ENCODE assay signal across 21 mouse cellular contexts in genomic region chr7:58400594-58400993, GRCm38 (mm10).
DNase-seq lines count a peak whose midpoint lies in the region; ATAC-seq and TF ChIP-seq lines count a peak whose summit lies in the region.
"Had no signal": no experiment of that assay in that cellular context is flagged by ENCODE, and none has a peak within 500 bp of the region (broad histone marks: within the 10 kb centered on the region; RNA-seq: fewer than 3 reads in every experiment).

No protein-coding gene starts in this region.

- H3K4me1 ChIP-seq in liver, embryonic 11.5 days (replicated peaks; ENCODE audit: control insufficient read depth, insufficient read depth, low read length), result peaks cover 5% of the 10 kb centered on the region; the same call in 1 of the 2 replicates
- H3K4me1 ChIP-seq in liver, postnatal 0 days (ENCODE audit: insufficient read depth), result 0 out of 2 replicates have a peak, but pooled peaks cover 7% of the 10 kb centered on the region
- H3K4me1 ChIP-seq in forebrain, postnatal 0 days (ENCODE audit: insufficient read depth), result peaks cover 8% of the 10 kb centered on the region

- no peak for TF ChIP-seq CTCF in liver, postnatal 0 days (IDR thresholded peaks at IDR 0.05; ENCODE audit: low read depth)
- no peak for TF ChIP-seq CTCF in forebrain, postnatal 0 days (IDR thresholded peaks at IDR 0.05; ENCODE audit: low read depth)

- no peak overlapping the region for H3K4me2 ChIP-seq in liver, embryonic 11.5 days
- no peak overlapping the region for H3K4me2 ChIP-seq in liver, postnatal 0 days (ENCODE audit: low read depth, low read length)
- no peak overlapping the region for H3K4me2 ChIP-seq in forebrain, postnatal 0 days (ENCODE audit: low read depth)

- H3K27me3 ChIP-seq in liver, embryonic 11.5 days (replicated peaks; ENCODE audit: control insufficient read depth, insufficient read depth, low read length), result no peaks in the 10 kb centered on the region
- H3K27me3 ChIP-seq in liver, postnatal 0 days (ENCODE audit: insufficient read depth, low read length), result no peaks in the 10 kb centered on the region
- no peaks in the 10 kb centered on the region for H3K27me3 ChIP-seq in forebrain, postnatal 0 days (ENCODE audit: insufficient read depth, low read length)
- H3K27me3 ChIP-seq: CH12.LX; embryonic facial prominence, embryonic 15.5 days; heart, embryonic 15.5 days had no signal

- no peaks in the 10 kb centered on the region for H3K9me3 ChIP-seq in liver, embryonic 11.5 days (ENCODE audit: control insufficient read depth, low read length)
- H3K9me3 ChIP-seq in liver, postnatal 0 days (ENCODE audit: low read length), result no peaks in the 10 kb centered on the region
- no peaks in the 10 kb centered on the region for H3K9me3 ChIP-seq in forebrain, postnatal 0 days (ENCODE audit: low read length)
- H3K9me3 ChIP-seq: embryonic facial prominence, embryonic 15.5 days; forebrain, embryonic 10.5 days; heart, embryonic 15.5 days; hindbrain, embryonic 10.5 days had no signal

- ATAC-seq in liver, embryonic 11.5 days (replicated peaks; ENCODE audit: low FRiP score), result peak; percentile 32; the same call in 1 of the 2 replicates
- no peak for ATAC-seq in liver, postnatal 0 days
- ATAC-seq in forebrain, postnatal 0 days, result no peak
- ATAC-seq: forebrain, embryonic 14.5 days; intestine, embryonic 16.5 days had no signal

- peak; percentile 37 for DNase-seq in c-Kit-positive CD71-positive TER-119-negative erythroid progenitor cells, embryonic 14.5 days (ENCODE audit: low read depth)
- DNase-seq in liver, embryonic 11.5 days (ENCODE audit: low spot score), result no peak
- DNase-seq in liver, postnatal 0 days, result no peak
- DNase-seq in forebrain, postnatal 0 days, result no peak
- DNase-seq in lung, postnatal 4 days, result no peak
- DNase-seq in frontal cortex, postnatal 14 days (ENCODE audit: low spot score in 2 of 2), result no peak
- no peak for DNase-seq in cerebellum, adult 9-11 months
- DNase-seq: adrenal gland, adult 8-10 months; adrenal gland, postnatal 36 days; cerebellum, adult 11-12 months; cerebellum, postnatal 10 days; gastrocnemius, postnatal 10 days; heart, adult 18-20 months had no signal

- H3K4me3 ChIP-seq in liver, embryonic 11.5 days (ENCODE audit: low read depth, low read length), result no peak overlapping the region
- H3K4me3 ChIP-seq in liver, postnatal 0 days (ENCODE audit: low read depth, low read length), result no peak overlapping the region
- H3K4me3 ChIP-seq in forebrain, postnatal 0 days (ENCODE audit: low read depth, low read length), result no peak overlapping the region
- H3K4me3 ChIP-seq: erythroblast, embryonic 14.5 days had no signal

- H3K27ac ChIP-seq in liver, embryonic 11.5 days (ENCODE audit: low read depth, low read length), result no peak overlapping the region
- no peak overlapping the region for H3K27ac ChIP-seq in liver, postnatal 0 days (ENCODE audit: low read depth)
- no peak overlapping the region for H3K27ac ChIP-seq in forebrain, postnatal 0 days (ENCODE audit: low read depth, low read length)
- H3K27ac ChIP-seq: embryonic facial prominence, embryonic 15.5 days; forebrain, embryonic 10.5 days; heart, embryonic 15.5 days; hindbrain, embryonic 10.5 days had no signal

- H3K36me3 ChIP-seq in liver, embryonic 11.5 days (ENCODE audit: control insufficient read depth, insufficient read depth, low read length), result no peaks in the 10 kb centered on the region
- H3K36me3 ChIP-seq in liver, postnatal 0 days (replicated peaks; ENCODE audit: insufficient read depth, low read length), result no peaks in the 10 kb centered on the region
- no peaks in the 10 kb centered on the region for H3K36me3 ChIP-seq in forebrain, postnatal 0 days (ENCODE audit: insufficient read depth)
- H3K36me3 ChIP-seq: embryonic facial prominence, embryonic 15.5 days; forebrain, embryonic 10.5 days; heart, embryonic 15.5 days; hindbrain, embryonic 10.5 days had no signal

- TF ChIP-seq EP300 in liver, postnatal 0 days (IDR thresholded peaks at IDR 0.05; ENCODE audit: low read depth), result 0 out of 2 replicates have a peak, but pooled peaks have one; percentile 22

- no peak overlapping the region for H3K9ac ChIP-seq in liver, embryonic 11.5 days (ENCODE audit: low read depth, low read length)
- no peak overlapping the region for H3K9ac ChIP-seq in liver, postnatal 0 days (replicated peaks)
- no peak overlapping the region for H3K9ac ChIP-seq in forebrain, postnatal 0 days
- H3K9ac ChIP-seq: embryonic facial prominence, embryonic 15.5 days; heart, embryonic 15.5 days had no signal

- 12% methylated on average over 1 of the region's 1 CpGs for WGBS in liver, embryonic 11.5 days
- WGBS in liver, postnatal 0 days (ENCODE audit: insufficient replicate concordance), result 35% methylated on average over 1 of the region's 1 CpGs
- WGBS in forebrain, postnatal 0 days, result 80% methylated on average over 1 of the region's 1 CpGs
